8 mouse cellular contexts compared by ENCODE assay signal in the genomic region with DNA sequence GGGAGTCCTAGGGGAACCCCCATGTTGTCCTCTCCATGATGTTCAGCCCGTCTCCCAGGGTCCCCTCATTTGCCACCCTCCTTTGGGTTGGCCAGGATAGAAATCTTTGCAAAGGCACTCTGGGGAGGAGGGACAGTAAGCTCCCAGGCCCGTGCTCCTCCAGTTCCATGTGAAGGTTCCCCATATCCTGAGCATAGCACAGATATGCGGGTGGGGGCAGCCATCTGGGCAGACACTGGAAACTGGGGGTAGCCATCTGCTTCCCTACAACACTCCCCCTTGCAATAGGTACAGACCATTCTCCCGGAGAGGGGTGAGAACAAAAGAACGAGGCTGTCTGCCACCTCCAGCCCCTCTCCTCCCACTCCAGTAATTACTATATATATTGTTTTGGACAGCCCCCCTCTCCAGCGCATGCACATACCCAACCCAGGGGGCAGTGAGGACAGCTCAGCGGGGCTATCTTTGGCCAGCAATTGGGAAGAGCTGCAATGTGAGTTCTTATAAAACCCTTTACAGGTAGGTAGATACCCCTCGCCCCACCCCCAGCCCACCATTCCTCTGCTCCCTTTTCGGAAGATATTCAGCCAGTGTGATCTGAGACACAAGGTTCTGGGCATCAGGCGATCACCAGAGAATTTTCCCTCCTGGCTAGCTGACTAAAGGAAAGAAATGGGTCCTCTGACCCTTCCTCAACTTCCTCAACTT. TPM values are rescaled to one million over a fixed set of nuclear protein-coding genes. Genes with fewer than 3 reads are reported as not detected.
DNase-seq lines count a peak whose midpoint lies in the region; ATAC-seq and TF ChIP-seq lines count a peak whose summit lies in the region.

No protein-coding gene starts in this region.

- H3K4me2 ChIP-seq in forebrain, embryonic 16.5 days (ENCODE audit: low read length): peak overlapping the region; percentile 92

- peak overlapping the region; percentile 86 for H3K4me3 ChIP-seq in gastrocnemius, adult 2 months
- H3K4me3 ChIP-seq in MEL (ENCODE audit: control insufficient read depth in 1 of 2, insufficient read depth in 1 of 2, low read depth in 2 of 2, low read length in 2 of 2): peak overlapping the region; percentile 35 to 96; a peak in 2 of 4 replicates
- H3K4me3 ChIP-seq in forebrain, embryonic 16.5 days (replicated peaks; ENCODE audit: low read length): peak overlapping the region; percentile 82
- H3K4me3 ChIP-seq in olfactory bulb, adult 2 months (ENCODE audit: insufficient read depth, low read depth, low read length): peak overlapping the region; percentile 91; the same call in 1 of the 2 replicates

- TF ChIP-seq CTCF in gastrocnemius, adult 2 months (IDR thresholded peaks at IDR 0.05): no peak
- no peak for TF ChIP-seq CTCF in MEL (IDR thresholded peaks at IDR 0.05 in 2 of 3, conservative IDR thresholded peaks at IDR 0.05 in 1 of 3; ENCODE audit: control insufficient read depth in 1 of 3, insufficient read depth in 1 of 3, low read depth in 2 of 3, low read length in 3 of 3, poor library complexity in 1 of 3, severe bottlenecking in 1 of 3)
- no peak for TF ChIP-seq CTCF in olfactory bulb, adult 2 months (IDR thresholded peaks at IDR 0.05; ENCODE audit: insufficient read depth, low read depth, low read length)

- ATAC-seq in forebrain, embryonic 16.5 days: peak; percentile 57

- H3K79me2 ChIP-seq in MEL (ENCODE audit: control insufficient read depth, insufficient read depth, low read length, poor library complexity): peaks cover 7% of the 10 kb centered on the region; the same call in 1 of the 2 replicates

- intact Hi-C loops in gastrocnemius, adult 2 months (cut with DNase I): no loop called here
- intact Hi-C loops in left cerebral cortex, postnatal 36 days (cut with DNase I): no loop called here

- peak overlapping the region; percentile 88 for H3K9ac ChIP-seq in MEL (ENCODE audit: control insufficient read depth, low read depth, low read length, poor library complexity, severe bottlenecking)
- peak overlapping the region; percentile 93 for H3K9ac ChIP-seq in forebrain, embryonic 16.5 days (replicated peaks; ENCODE audit: low read depth, low read length)

- TF ChIP-seq RAD21 in MEL (IDR thresholded peaks at IDR 0.05; ENCODE audit: low read depth, low read length): no peak

- peaks cover 0 to 20% of the 10 kb centered on the region in 2 experiments; a peak in 2 of 4 replicates for H3K36me3 ChIP-seq in MEL (ENCODE audit: control insufficient read depth in 1 of 2, insufficient read depth in 2 of 2, low read length in 2 of 2)
- peaks cover 4% of the 10 kb centered on the region; the same call in 1 of the 2 replicates for H3K36me3 ChIP-seq in forebrain, embryonic 16.5 days (ENCODE audit: control insufficient read depth, insufficient read depth)

- TF ChIP-seq POLR2A in MEL (IDR thresholded peaks at IDR 0.05; ENCODE audit: control insufficient read depth in 1 of 2, insufficient read depth in 1 of 2, low read depth in 1 of 2, low read length in 2 of 2, poor library complexity in 1 of 2): no peak
- TF ChIP-seq POLR2A in olfactory bulb, adult 2 months (IDR thresholded peaks at IDR 0.05; ENCODE audit: insufficient read depth, low read depth, low read length): no peak

- H3K27me3 ChIP-seq in MEL (ENCODE audit: control insufficient read depth in 1 of 2, insufficient read depth in 2 of 2, low read length in 2 of 2): no peaks in the 10 kb centered on the region
- H3K27me3 ChIP-seq in forebrain, embryonic 16.5 days (replicated peaks; ENCODE audit: control insufficient read depth, insufficient read depth, low read length): no peaks in the 10 kb centered on the region

- peaks cover 2 to 27% of the 10 kb centered on the region in 2 experiments; a peak in 3 of 4 replicates for H3K4me1 ChIP-seq in MEL (ENCODE audit: control insufficient read depth in 1 of 2, insufficient read depth in 2 of 2, low read length in 2 of 2)
- peaks cover 33% of the 10 kb centered on the region for H3K4me1 ChIP-seq in forebrain, embryonic 16.5 days (replicated peaks; ENCODE audit: control insufficient read depth, insufficient read depth, low read length)
- peaks cover 34% of the 10 kb centered on the region for H3K4me1 ChIP-seq in olfactory bulb, adult 2 months (ENCODE audit: control insufficient read depth, insufficient read depth, low read length)

- H3K9me3 ChIP-seq in MEL (replicated peaks; ENCODE audit: insufficient read depth, low read length): no peaks in the 10 kb centered on the region
- no peaks in the 10 kb centered on the region for H3K9me3 ChIP-seq in forebrain, embryonic 16.5 days (ENCODE audit: control insufficient read depth, low read length)

- H3K27ac ChIP-seq in gastrocnemius, adult 2 months: no peak overlapping the region
- H3K27ac ChIP-seq in MEL (ENCODE audit: control insufficient read depth, low read depth, low read length): no peak overlapping the region
- peak overlapping the region; percentile 88 for H3K27ac ChIP-seq in forebrain, embryonic 16.5 days (ENCODE audit: low read length)
- H3K27ac ChIP-seq in olfactory bulb, adult 2 months (ENCODE audit: insufficient read depth, low read depth, low read length): no peak overlapping the region

- no peak for DNase-seq in gastrocnemius, adult 2 months
- DNase-seq in gastrocnemius, adult 18-20 months (ENCODE audit: low spot score): no peak
- DNase-seq in MEL (ENCODE audit: low read depth, low spot score): no peak
- DNase-seq in left cerebral cortex, postnatal 36 days (ENCODE audit: low spot score in 2 of 2): peak; percentile 82 to 86
- DNase-seq in ovary, postnatal 10 days (ENCODE audit: low spot score): no peak
- DNase-seq in kidney, postnatal 4 days: no peak

- no peak for TF ChIP-seq EP300 in MEL (IDR thresholded peaks at IDR 0.05; ENCODE audit: low read depth in 1 of 2, low read length in 2 of 2)

- 30% methylated on average over 10 of the region's 10 CpGs for WGBS in forebrain, embryonic 16.5 days
- 36% methylated on average over 10 of the region's 10 CpGs for WGBS in olfactory bulb, adult 2 months

TF ChIP-seq in MEL, 35 proteins besides CTCF, POLR2A, EP300 and RAD21:
- 0 out of 2 replicates have a peak, but pooled peaks have one; percentile 26 for TF ChIP-seq MAZ (IDR thresholded peaks at IDR 0.05; ENCODE audit: low read depth, low read length)
- no peak for TF ChIP-seq MAFK (IDR thresholded peaks at IDR 0.05; ENCODE audit: borderline replicate concordance, low read depth, low read length)
- TF ChIP-seq E2F4 (IDR thresholded peaks at IDR 0.05; ENCODE audit: borderline replicate concordance, low read depth, low read length): no peak

RNA-seq across cellular contexts. Expression of a gene that starts 2.4 kb away (rescaled TPM):
- 1 to 10 TPM; 8.5 to 8.8 TPM for total RNA-seq in gastrocnemius, adult 2 months (2021)
- 1 to 10 TPM; 7.4 to 9.5 TPM for total RNA-seq in gastrocnemius, adult 18-20 months (2021)
- total RNA-seq in MEL (2012; rRNA removed): 16.9 and 18.3 TPM in 2 replicates
- 10 to 100 TPM in 1 of 2 experiments, not detected in 1; 44.6 TPM for polyA plus RNA-seq in MEL (2012; ENCODE audit: insufficient read depth in 1 of 2, insufficient read length in 2 of 2, low read depth in 1 of 2, low replicate concordance in 2 of 2, missing spikeins in 1 of 2)
- 32.3 and 33.0 TPM in 2 replicates for polyA plus RNA-seq in forebrain, embryonic 16.5 days (2015; fragmentation: Nextera tagmentation; extraction: Ambion mirVana)
- 100 to 1,000 TPM; 173 to 176 TPM for total RNA-seq in left cerebral cortex, postnatal 36 days (2021)
- not detected in 2 replicates for polyA plus RNA-seq in olfactory bulb, adult 2 months (2012; ENCODE audit: insufficient read depth, insufficient read length, low replicate concordance, missing spikeins)

RNA-seq across cellular contexts. Expression of a gene that starts 7.1 kb away (rescaled TPM):
- total RNA-seq in gastrocnemius, adult 2 months (2021): 1 to 10 TPM; 4.1 to 5.4 TPM
- 1 to 10 TPM; 1.6 to 2.9 TPM for total RNA-seq in gastrocnemius, adult 18-20 months (2021)
- total RNA-seq in MEL (2012; rRNA removed): 0.75 and 1.1 TPM in 2 replicates
- polyA plus RNA-seq in MEL (2012; ENCODE audit: insufficient read depth in 1 of 2, insufficient read length in 2 of 2, low read depth in 1 of 2, low replicate concordance in 2 of 2, missing spikeins in 1 of 2): 1 to 10 TPM in 1 of 2 experiments, not detected in 1; 1.3 TPM
- polyA plus RNA-seq in forebrain, embryonic 16.5 days (2015; fragmentation: Nextera tagmentation; extraction: Ambion mirVana): 1.0 and 1.6 TPM in 2 replicates
- 1 to 10 TPM; 1.8 to 4.4 TPM for total RNA-seq in left cerebral cortex, postnatal 36 days (2021)
- not detected in 2 replicates for polyA plus RNA-seq in olfactory bulb, adult 2 months (2012; ENCODE audit: insufficient read depth, insufficient read length, low replicate concordance, missing spikeins)

RNA-seq across cellular contexts. Expression of a gene that starts 8.0 kb away (rescaled TPM):
- 10 to 100 TPM; 20.8 to 25.6 TPM for total RNA-seq in gastrocnemius, adult 2 months (2021)
- 10 to 100 TPM; 20.0 to 27.3 TPM for total RNA-seq in gastrocnemius, adult 18-20 months (2021)
- 24.1 and 30.5 TPM in 2 replicates for total RNA-seq in MEL (2012; rRNA removed)
- 100 to 1,000 TPM in 1 of 2 experiments, not detected in 1; 107 TPM for polyA plus RNA-seq in MEL (2012; ENCODE audit: insufficient read depth in 1 of 2, insufficient read length in 2 of 2, low read depth in 1 of 2, low replicate concordance in 2 of 2, missing spikeins in 1 of 2)
- 179 and 224 TPM in 2 replicates for polyA plus RNA-seq in forebrain, embryonic 16.5 days (2015; fragmentation: Nextera tagmentation; extraction: Ambion mirVana)
- total RNA-seq in left cerebral cortex, postnatal 36 days (2021): 100 to 1,000 TPM; 195 to 221 TPM
- polyA plus RNA-seq in olfactory bulb, adult 2 months (2012; ENCODE audit: insufficient read depth, insufficient read length, low replicate concordance, missing spikeins): 159 TPM in 1 of 2 replicates, not detected in the other

RNA-seq across cellular contexts. Expression of a gene that starts 22.5 kb away (rescaled TPM):
- total RNA-seq in gastrocnemius, adult 2 months (2021): under 1 TPM; 0.66 to 0.89 TPM
- total RNA-seq in gastrocnemius, adult 18-20 months (2021): under 1 TPM; 0.39 to 0.93 TPM
- 23.7 and 24.6 TPM in 2 replicates for total RNA-seq in MEL (2012; rRNA removed)
- polyA plus RNA-seq in MEL (2012; ENCODE audit: insufficient read depth in 1 of 2, insufficient read length in 2 of 2, low read depth in 1 of 2, low replicate concordance in 2 of 2, missing spikeins in 1 of 2): 10 to 100 TPM; 65.8 to 66.0 TPM
- polyA plus RNA-seq in forebrain, embryonic 16.5 days (2015; fragmentation: Nextera tagmentation; extraction: Ambion mirVana): 41.5 and 45.8 TPM in 2 replicates
- total RNA-seq in left cerebral cortex, postnatal 36 days (2021): 100 to 1,000 TPM; 116 to 122 TPM
- not detected in 2 replicates for polyA plus RNA-seq in olfactory bulb, adult 2 months (2012; ENCODE audit: insufficient read depth, insufficient read length, low replicate concordance, missing spikeins)

RNA-seq across cellular contexts. Expression of a gene that starts 23.9 kb away (rescaled TPM):
- total RNA-seq in gastrocnemius, adult 2 months (2021): 1 to 10 TPM; 7.6 to 7.9 TPM
- 1 to 10 TPM; 7.4 to 8.2 TPM for total RNA-seq in gastrocnemius, adult 18-20 months (2021)
- total RNA-seq in MEL (2012; rRNA removed): 31.1 and 31.9 TPM in 2 replicates
- 10 to 100 TPM in 1 of 2 experiments, not detected in 1; 58.2 TPM for polyA plus RNA-seq in MEL (2012; ENCODE audit: insufficient read depth in 1 of 2, insufficient read length in 2 of 2, low read depth in 1 of 2, low replicate concordance in 2 of 2, missing spikeins in 1 of 2)
- 26.7 and 28.4 TPM in 2 replicates for polyA plus RNA-seq in forebrain, embryonic 16.5 days (2015; fragmentation: Nextera tagmentation; extraction: Ambion mirVana)
- 100 to 1,000 TPM in 1 of 2 experiments, 10 to 100 TPM in 1; 94.6 to 106 TPM for total RNA-seq in left cerebral cortex, postnatal 36 days (2021)
- polyA plus RNA-seq in olfactory bulb, adult 2 months (2012; ENCODE audit: insufficient read depth, insufficient read length, low replicate concordance, missing spikeins): 102 TPM in 1 of 2 replicates, not detected in the other

Comparison
In these comparisons a context has a peak if more than half of its experiments do, and no peak if none do; other contexts are left out.
1. DNase-seq: peak in left cerebral cortex, postnatal 36 days (2 of 2); none in gastrocnemius, adult 2 months (single experiment), gastrocnemius, adult 18-20 months (single experiment), MEL (single experiment), ovary, postnatal 10 days (single experiment) and kidney, postnatal 4 days (0 of 2).
2. Peak in every context shown above with its lines, with median percentiles within 50 percentile points of each other: H3K4me3 ChIP-seq.